Mouse (Mus musculus): ENCODE measurements around the gene Hdac4.

Hdac4 gene

DNA sequence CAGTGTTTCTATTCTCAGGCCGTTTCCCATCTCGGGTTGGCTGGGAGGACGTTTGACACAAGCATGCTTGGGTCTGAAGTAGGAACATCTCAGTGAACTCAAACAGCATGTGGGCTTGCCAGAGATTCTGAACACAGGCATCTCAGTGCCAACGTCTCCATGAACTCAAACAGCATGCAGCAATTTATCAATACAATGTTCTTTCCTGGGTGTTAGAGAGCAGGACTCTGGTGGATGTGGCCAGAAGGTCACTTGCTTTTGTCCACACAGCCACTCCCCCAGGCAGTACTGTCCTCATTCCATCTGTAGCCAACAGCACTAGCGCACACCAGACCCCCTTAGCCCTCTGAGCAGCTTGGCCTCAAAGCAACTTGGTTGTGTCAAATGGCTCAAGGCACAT lies 274.2 kb downstream of the Hdac4 start:
- DNase-seq (ENCODE audit: low read depth), result no peak

DNA sequence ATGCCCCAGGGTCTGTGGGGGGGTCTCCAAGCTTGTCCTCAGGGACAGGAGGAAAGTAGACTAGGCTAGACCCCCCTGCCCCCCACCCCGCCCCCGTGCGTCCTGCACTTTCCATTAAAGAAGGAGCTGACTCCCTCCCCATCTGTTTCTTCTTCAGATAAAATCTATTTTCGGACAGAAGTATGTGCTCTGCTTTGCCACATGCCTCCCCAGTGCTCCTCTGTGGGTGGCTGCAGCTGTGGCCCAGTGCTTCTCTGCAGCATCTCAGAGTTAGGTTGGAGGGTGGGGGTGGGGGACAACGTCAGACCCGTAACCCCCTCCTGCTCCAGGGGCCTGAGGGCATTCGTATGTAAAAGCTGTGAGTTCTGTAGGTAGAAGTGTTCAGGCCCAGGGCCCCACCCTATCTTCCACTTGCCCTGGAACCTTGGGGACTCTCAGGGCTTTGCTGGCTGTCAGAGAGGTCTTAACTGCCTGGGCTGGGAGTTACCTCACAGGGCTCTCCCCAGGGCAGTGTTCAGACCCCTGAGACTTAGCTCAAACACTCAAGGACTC lies 275.4 kb downstream of the Hdac4 start:
- peak; percentile 29 for DNase-seq (ENCODE audit: low read depth)

DNA sequence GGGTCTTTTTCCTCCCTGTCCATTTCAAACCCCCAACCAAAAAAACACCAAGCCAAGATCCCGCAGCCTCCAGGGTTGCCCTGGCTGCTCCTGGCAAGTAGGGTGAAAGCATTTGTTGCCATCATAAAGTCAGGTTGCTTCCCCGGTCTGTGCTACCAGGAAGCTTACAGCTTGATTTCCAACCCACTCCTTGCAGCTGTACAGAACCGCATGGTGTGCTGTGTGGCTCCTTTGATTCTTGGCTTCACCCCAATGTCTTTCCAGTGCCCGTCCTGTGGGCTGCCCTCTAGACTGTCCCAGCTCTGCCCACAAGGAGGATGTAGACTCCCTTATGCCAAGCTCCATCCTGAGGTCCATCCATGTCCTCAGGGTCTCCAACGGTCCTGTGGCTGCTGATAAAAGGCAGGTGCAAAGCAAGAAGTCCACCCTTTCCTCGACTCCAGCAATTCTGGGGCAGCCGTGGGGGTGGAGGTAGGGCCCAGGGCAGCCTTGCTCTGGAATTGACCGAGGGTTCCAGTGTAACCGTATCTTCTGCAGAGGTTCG lies 277.2 kb downstream of the Hdac4 start:
- DNase-seq (ENCODE audit: low read depth), result no peak

DNA sequence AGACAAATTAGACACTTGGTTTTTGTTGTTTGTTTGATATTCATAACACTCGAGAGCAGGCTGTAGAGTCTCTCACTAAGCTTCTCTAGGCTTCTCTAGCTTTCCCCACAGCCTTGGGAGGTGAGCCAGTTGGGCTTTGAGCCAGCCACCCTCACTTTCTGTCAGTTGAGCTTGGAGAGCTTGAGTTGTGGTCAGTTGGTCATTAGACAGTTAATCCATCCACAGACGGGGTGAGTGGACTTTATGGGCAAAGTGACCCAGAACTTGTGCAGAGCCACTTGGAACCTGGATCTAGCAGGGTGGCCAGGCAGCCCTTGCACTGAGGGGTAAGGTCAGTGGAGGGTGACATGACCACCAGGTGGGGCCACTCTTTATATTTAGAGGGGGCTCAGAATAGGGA lies 277.9 kb downstream of the Hdac4 start:
- peak; percentile 88 for DNase-seq (ENCODE audit: low read depth)

DNA sequence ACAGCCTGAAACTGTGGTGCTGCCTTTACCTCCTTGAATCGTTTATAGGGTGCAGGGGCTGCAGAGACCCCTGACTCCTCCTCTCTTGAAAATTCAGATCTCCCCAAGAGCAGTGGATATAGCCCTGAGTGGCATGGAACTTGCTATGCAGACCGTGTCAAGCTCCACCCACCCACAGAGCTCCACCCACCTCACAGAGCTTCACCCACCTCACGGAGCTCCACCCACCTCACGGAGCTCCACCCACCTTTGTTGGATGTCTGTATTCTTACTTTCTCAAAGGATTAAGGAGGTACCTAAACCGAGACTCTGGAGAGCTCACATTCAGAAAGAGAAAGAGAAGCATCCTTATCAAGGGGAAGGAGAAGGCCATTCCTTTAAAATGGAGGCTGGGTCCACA lies 279.5 kb downstream of the Hdac4 start:
- no peak for DNase-seq (ENCODE audit: low read depth)

DNA sequence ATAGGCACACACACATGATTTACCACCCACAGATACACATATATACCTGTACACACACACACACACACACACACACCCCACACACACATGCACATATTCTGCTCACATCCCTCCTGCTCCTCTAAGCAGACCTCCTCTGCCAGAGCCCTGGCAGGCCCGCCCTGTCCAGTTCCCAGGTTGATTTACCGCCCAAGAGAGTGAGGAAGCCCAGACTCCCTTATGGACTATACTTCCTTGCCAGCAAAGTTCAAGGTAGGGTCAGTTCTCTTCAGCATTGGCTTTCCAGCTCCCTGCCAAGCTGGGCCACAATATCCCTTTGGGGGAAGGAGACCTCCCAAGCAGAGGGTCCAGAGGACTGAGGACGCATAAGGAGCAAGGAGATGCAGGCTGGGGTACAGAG lies 280.9 kb downstream of the Hdac4 start:
- DNase-seq (ENCODE audit: low read depth), result peak; percentile 66

DNA sequence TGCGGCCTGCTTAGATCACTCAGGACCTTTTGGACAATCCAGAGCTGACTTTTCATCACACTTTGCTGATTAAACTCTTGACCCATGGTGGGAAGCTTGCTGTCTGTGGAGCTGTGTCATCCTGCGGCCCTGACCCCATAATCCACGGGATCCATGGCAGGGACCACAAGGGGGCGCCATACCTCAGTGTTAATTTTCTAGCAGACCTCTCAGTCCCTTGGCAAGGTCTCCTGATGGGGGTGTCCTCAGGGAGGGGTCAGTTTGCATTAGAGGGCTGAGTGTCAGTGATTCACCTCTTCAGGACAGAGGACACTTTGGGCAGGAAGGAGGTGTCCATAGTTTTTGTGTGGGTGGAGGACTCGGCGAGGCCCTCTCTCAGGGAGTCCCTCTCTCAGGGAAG lies 281.6 kb downstream of the Hdac4 start:
- peak; percentile 70 for DNase-seq (ENCODE audit: low read depth)

DNA sequence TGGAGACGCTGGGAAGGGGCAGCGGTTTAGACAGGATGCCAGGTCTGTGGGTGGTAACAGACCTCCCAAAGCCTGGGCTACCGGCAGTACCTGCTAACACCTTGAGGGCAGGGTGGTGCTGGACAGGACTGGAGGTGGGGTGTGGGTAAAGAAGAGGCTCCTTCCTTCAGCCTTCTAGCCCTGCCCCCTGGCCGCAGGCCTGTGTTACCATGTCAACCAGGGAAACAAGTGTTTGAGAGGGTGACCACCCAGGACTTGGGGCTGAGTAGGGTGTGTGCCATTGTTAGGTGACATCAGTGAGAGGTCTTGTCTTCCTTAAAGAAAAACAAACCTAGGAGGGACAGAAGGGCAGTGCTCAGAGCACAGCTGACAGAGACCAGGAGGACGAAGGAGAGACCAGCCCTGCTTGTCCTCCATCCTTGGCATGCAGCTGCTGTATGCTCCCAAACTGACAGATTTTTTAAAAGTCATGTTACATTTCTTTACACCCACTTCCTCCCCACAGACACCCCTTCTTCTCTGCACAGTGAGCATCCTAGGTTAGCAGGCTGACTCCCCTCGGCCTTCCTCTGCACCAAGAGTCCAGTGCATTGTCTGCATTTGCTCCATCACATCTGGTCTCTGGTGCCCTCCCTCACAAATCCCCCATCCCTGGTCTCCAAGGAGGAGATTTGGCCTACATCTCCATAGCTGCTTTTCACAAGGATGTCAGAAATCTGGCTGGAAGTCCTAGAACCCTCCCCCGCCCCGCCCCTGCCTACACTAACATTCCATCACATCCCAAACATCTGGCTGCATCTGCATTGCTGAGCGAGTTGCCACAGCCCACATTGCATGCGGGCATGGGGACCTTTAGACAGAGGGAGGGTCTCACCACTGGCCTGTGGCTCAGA lies 283.0 kb downstream of the Hdac4 start:
- DNase-seq (ENCODE audit: low read depth), result peak; percentile 87

DNA sequence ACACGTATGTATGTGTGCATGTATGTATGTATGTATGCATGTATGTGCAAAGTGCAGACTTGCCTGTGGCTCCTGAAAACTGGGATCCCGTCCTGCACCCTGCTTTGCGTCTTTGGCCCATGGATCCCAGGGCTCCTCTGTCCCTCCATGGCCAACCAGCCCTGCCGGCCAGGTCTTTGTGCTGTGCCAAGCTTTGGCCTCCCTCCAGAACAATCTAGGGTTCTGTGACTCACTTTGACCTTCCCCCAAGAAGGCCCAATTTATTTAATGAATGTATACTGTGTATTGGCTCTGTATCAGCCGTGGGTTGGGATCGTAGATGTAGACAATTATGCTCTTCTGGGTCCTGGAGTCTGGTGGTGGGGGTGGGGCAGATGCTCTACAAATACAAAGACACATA lies 290.2 kb downstream of the Hdac4 start:
- DNase-seq (ENCODE audit: low read depth), result peak; percentile 78

DNA sequence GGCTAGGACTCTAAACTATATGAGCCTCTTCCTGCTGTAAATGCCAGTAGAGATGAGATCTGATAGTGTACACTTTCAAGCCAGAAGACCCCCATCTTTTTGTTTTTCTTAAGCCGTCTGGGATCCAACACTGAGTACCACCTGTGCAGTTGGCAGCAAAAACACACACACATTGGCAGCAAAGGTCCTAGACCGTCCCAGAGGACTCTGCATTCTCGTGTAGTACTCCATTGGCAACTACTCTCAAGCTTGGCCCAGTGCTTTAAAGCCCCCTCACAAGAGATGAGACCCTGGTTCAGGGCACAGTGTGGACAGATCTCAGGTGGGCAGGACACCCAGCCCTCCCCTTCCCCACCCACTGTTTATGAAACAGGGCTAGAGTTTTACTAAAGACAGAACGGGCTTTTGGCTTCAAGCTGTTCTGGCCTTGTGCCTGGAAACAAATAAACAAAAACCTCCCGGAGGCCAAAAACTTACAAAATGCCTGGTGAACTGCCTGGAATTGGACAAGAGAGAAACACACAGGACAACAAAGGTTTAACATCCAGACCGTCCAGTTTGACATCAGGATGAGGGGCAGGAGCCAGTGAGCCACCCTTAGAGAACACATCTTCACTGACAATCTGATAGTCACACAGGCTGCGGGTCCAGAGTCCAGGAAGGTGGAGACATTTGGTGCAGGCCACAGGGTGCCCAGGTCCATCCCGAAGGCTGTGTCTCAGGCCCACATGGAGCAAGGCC lies 292.1 kb downstream of the Hdac4 start:
- peak; percentile 92 for DNase-seq (ENCODE audit: low read depth)

DNA sequence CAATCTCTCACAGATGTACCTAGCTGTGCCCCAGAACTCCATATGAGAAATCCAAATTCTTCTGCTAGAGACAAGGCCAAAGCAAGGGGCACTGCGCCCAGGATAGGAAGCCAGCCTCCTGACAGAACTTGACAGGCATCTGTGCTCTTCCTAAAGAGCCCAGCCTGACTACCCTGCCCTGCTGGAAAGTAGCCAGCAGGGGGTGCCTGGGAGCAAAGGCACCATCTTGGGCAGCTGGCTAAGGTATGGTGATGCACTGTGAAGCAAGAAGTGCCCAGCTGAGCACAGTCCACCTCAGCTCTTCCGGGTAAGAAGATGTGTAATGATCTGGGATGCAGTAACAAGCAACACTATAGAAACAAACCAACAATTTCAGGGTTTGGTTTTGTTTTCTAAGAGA lies 298.4 kb downstream of the Hdac4 start:
- DNase-seq (ENCODE audit: low read depth), result peak; percentile 44

DNA sequence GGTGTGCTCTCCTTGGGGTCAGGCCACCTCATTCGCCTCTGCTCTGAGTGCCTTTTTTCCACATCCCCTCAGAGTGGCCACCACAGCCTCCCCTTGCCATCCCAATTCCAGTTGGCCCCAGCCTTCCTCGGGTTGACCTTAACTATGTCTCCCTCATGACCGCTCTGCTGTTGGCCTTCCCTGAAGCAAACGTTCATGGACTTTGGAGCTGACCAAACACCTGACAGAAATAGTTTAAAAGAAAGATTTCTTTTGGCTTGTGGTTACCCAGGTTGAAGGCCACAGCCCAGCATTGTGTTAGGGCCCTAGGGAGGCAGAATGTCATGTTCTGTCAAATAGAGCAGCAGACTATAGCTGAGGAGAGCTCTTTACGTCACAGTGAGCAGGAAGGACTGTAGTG lies 301.2 kb downstream of the Hdac4 start:
- no peak for DNase-seq (ENCODE audit: low read depth)

DNA sequence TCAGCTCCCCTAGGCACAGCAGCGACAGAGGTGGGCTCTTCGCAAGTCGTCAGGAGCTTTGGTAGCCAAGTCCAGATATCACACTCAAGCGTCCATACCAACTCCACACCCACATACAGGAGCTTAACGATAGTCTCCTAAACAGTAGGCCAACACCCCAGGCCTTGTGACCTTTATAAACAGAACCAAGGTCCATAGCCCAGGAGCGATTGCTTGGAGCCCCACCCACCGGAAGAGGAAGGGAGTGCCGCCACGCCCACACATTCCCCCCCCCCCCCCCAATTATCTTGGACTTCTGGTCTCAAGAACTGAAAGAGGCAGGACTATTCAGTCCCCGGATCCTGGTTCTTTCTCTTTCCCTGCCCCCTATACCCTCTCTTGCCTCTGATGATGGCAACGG lies 301.9 kb downstream of the Hdac4 start:
- DNase-seq (ENCODE audit: low read depth), result no peak

DNA sequence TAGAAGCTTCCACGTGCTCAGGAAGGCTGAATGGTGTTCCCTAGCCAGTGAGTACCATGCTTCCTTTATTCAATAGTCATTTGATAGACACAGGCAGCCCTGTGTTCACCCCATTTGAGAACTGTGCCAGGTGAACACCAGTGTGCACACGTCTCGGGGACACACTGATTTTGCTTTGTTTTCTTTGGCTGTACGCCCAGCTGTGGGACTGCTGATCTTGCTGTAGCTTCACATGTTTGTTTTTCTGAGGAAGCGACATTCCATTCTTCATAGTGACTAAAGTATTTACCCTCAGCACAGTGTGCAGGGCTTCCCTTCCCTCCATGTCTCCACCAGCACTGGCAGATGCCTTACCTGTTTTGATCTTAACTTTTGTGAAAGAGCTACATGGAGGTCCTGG lies 312.4 kb downstream of the Hdac4 start:
- DNase-seq (ENCODE audit: low read depth), result peak; percentile 74

DNA sequence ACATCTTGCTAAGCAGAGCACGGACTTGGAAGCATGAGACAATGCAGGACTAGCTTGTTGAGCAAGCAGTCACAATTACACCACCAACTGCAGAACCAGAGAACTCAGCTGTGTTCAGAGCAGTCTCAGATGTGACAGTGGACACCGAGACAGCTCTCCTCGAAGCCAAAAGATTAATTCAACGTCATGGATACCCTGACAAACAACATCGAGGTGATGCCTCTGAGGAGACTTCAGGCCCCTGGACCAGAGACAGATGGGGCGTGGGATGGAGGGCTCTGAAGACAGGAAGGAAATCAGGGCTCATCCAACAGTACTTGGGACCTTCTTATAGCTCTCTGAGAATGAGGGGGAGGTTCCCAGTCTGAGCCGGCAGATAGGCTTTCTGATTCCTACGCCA lies 314.6 kb downstream of the Hdac4 start:
- no peak for DNase-seq (ENCODE audit: low read depth)

DNA sequence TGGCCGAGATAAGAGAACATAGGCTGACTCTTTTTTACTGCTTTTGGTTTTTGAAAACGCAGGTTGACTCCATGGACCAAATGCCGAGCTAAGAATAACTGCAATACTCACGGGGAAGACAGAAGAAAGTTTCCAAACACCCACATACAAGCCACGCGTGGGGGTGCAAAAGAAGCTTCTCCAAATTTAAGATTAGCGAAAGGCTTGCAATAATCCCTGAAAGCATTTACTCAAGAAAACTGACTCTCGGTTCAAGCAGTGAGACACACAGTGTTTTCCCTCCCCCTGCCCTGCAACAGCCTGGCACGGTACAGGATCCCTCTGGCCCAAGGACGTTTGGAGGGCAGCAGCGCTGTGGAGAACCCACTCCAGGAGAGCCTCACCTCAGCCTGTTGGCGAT lies 315.3 kb downstream of the Hdac4 start:
- DNase-seq (ENCODE audit: low read depth), result no peak

All from NIH3T3 (cell line).